Mouse (Mus musculus): ENCODE measurements around the gene Nab1. TPM values are rescaled to one million over a fixed set of nuclear protein-coding genes. Genes with fewer than 3 reads are reported as not detected.

The Nab1 gene
- total and polyA plus RNA-seq, 3 experiments = 26.7 to 40.3 TPM; not detected in 1

- TF ChIP-seq CHD1 (IDR thresholded peaks at IDR 0.05; ENCODE audit: low read depth, low read length) = no peak
- TF ChIP-seq EP300 (IDR thresholded peaks at IDR 0.05; ENCODE audit: low read depth in 1 of 2, low read length in 2 of 2) = no peak
- no peak for TF ChIP-seq MYC (IDR thresholded peaks at IDR 0.05; ENCODE audit: low read depth, low read length)
- no peak for TF ChIP-seq NELFE (IDR thresholded peaks at IDR 0.05; ENCODE audit: low read depth, low read length)
- TF ChIP-seq ETS1 (IDR thresholded peaks at IDR 0.05; ENCODE audit: low read depth, low read length) = no peak
- no peak for TF ChIP-seq NRF1 (IDR thresholded peaks at IDR 0.05; ENCODE audit: insufficient read depth, low read depth, low read length, poor library complexity, severe bottlenecking)
- TF ChIP-seq BHLHE40 (IDR thresholded peaks at IDR 0.05; ENCODE audit: borderline replicate concordance, low read depth, low read length) = no peak
- no peak for TF ChIP-seq USF1 (IDR thresholded peaks at IDR 0.05; ENCODE audit: low read depth, low read length)
- TF ChIP-seq TCF12 (IDR thresholded peaks at IDR 0.05; ENCODE audit: low read depth, low read length) = no peak
- TF ChIP-seq TAL1 (IDR thresholded peaks at IDR 0.05; ENCODE audit: low read length) = no peak
- no peak for TF ChIP-seq MAFK (IDR thresholded peaks at IDR 0.05; ENCODE audit: borderline replicate concordance, low read depth, low read length)
- no peak for TF ChIP-seq MAX (IDR thresholded peaks at IDR 0.05; ENCODE audit: low read length)
- no peak for TF ChIP-seq USF2 (IDR thresholded peaks at IDR 0.05; ENCODE audit: borderline replicate concordance in 1 of 2, insufficient read depth in 1 of 2, low read depth in 1 of 2, low read length in 2 of 2)
- TF ChIP-seq MEF2A (IDR thresholded peaks at IDR 0.05; ENCODE audit: extremely low read depth, insufficient replicate concordance, low read depth, low read length, poor library complexity, severe bottlenecking) = no peak
- no peak for TF ChIP-seq GATA1 (IDR thresholded peaks at IDR 0.05; ENCODE audit: low read depth, low read length)
- no peak for TF ChIP-seq RCOR1 (IDR thresholded peaks at IDR 0.05; ENCODE audit: low read depth, low read length)
- no peak for TF ChIP-seq TBP (IDR thresholded peaks at IDR 0.05; ENCODE audit: low read depth, low read length)
- no peak for TF ChIP-seq CHD2 (IDR thresholded peaks at IDR 0.05; ENCODE audit: low read length)
- TF ChIP-seq MXI1 (IDR thresholded peaks at IDR 0.05; ENCODE audit: low read depth, low read length) = no peak
- TF ChIP-seq ELF1 (IDR thresholded peaks at IDR 0.05; ENCODE audit: low read depth, low read length) = no peak
- Histone ChIP-seq H3K4me3 (ENCODE audit: control insufficient read depth in 1 of 2, insufficient read depth in 1 of 2, low read depth in 2 of 2, low read length in 2 of 2) (no peak overlapping the region), H3K27ac (ENCODE audit: control insufficient read depth, low read depth, low read length) (no peak overlapping the region), H3K79me2 (ENCODE audit: control insufficient read depth, insufficient read depth, low read length, poor library complexity) (no peaks in the 10 kb centered on the region), H3K4me1 (ENCODE audit: control insufficient read depth in 1 of 2, insufficient read depth in 2 of 2, low read length in 2 of 2) (peaks cover 0 to 4% of the 10 kb centered on the region in 2 experiments; a peak in 3 of 4 replicates), H3K9ac (ENCODE audit: control insufficient read depth, low read depth, low read length, poor library complexity, severe bottlenecking) (no peak overlapping the region), H3K36me3 (ENCODE audit: control insufficient read depth in 1 of 2, insufficient read depth in 2 of 2, low read length in 2 of 2) (peaks cover 0 to 7% of the 10 kb centered on the region in 2 experiments; a peak in 2 of 4 replicates), H3K27me3 (ENCODE audit: control insufficient read depth in 1 of 2, insufficient read depth in 2 of 2, low read length in 2 of 2) (no peaks in the 10 kb centered on the region), H3K9me3 (replicated peaks; ENCODE audit: insufficient read depth, low read length) (no peaks in the 10 kb centered on the region)
- no peak for DNase-seq (ENCODE audit: low read depth, low spot score)
Observed at GRCm38 (mm10) chr1:52520131-52520530, 19.7 kb upstream of the Nab1 start.

- H3K27ac ChIP-seq (ENCODE audit: control insufficient read depth, low read depth, low read length) = peak overlapping the region; percentile 18
- TF ChIP-seq RAD21 (IDR thresholded peaks at IDR 0.05; ENCODE audit: low read depth, low read length) (no peak), MEF2A (IDR thresholded peaks at IDR 0.05; ENCODE audit: extremely low read depth, insufficient replicate concordance, low read depth, low read length, poor library complexity, severe bottlenecking) (no peak), EP300 (IDR thresholded peaks at IDR 0.05; ENCODE audit: low read depth in 1 of 2, low read length in 2 of 2) (peak; percentile 80 to 83), MAX (IDR thresholded peaks at IDR 0.05; ENCODE audit: low read length) (peak; percentile 56; the same call in 1 of the 2 replicates), NRF1 (IDR thresholded peaks at IDR 0.05; ENCODE audit: insufficient read depth, low read depth, low read length, poor library complexity, severe bottlenecking) (no peak), MYC (IDR thresholded peaks at IDR 0.05; ENCODE audit: low read depth, low read length) (0 out of 2 replicates have a peak, but pooled peaks have one; percentile 65), TCF12 (IDR thresholded peaks at IDR 0.05; ENCODE audit: low read depth, low read length) (peak; percentile 68), NELFE (IDR thresholded peaks at IDR 0.05; ENCODE audit: low read depth, low read length) (no peak), RCOR1 (IDR thresholded peaks at IDR 0.05; ENCODE audit: low read depth, low read length) (peak; percentile 70), ELF1 (IDR thresholded peaks at IDR 0.05; ENCODE audit: low read depth, low read length) (peak; percentile 82), ETS1 (IDR thresholded peaks at IDR 0.05; ENCODE audit: low read depth, low read length) (peak; percentile 70), USF2 (IDR thresholded peaks at IDR 0.05; ENCODE audit: borderline replicate concordance in 1 of 2, insufficient read depth in 1 of 2, low read depth in 1 of 2, low read length in 2 of 2) (no peak), ZMIZ1 (IDR thresholded peaks at IDR 0.05; ENCODE audit: low read depth, low read length) (no peak), MAZ (IDR thresholded peaks at IDR 0.05; ENCODE audit: low read depth, low read length) (no peak), TBP (IDR thresholded peaks at IDR 0.05; ENCODE audit: low read depth, low read length) (0 out of 2 replicates have a peak, but pooled peaks have one; percentile 46), ZNF384 (IDR thresholded peaks at IDR 0.05; ENCODE audit: low read depth, low read length) (no peak), GATA1 (IDR thresholded peaks at IDR 0.05; ENCODE audit: low read depth, low read length) (peak; percentile 86), MXI1 (IDR thresholded peaks at IDR 0.05; ENCODE audit: low read depth, low read length) (peak; percentile 39; the same call in 1 of the 2 replicates)
- H3K79me2 ChIP-seq (ENCODE audit: control insufficient read depth, insufficient read depth, low read length, poor library complexity) = no peaks in the 10 kb centered on the region
- no peaks in the 10 kb centered on the region for H3K27me3 ChIP-seq (ENCODE audit: control insufficient read depth in 1 of 2, insufficient read depth in 2 of 2, low read length in 2 of 2)
- peak overlapping the region; percentile 16 to 33; a peak in 3 of 4 replicates for H3K4me3 ChIP-seq (ENCODE audit: control insufficient read depth in 1 of 2, insufficient read depth in 1 of 2, low read depth in 2 of 2, low read length in 2 of 2)
- peaks cover 6 to 13% of the 10 kb centered on the region in 2 experiments for H3K4me1 ChIP-seq (ENCODE audit: control insufficient read depth in 1 of 2, insufficient read depth in 2 of 2, low read length in 2 of 2)
- no peaks in the 10 kb centered on the region for H3K9me3 ChIP-seq (replicated peaks; ENCODE audit: insufficient read depth, low read length)
- no peak overlapping the region for H3K9ac ChIP-seq (ENCODE audit: control insufficient read depth, low read depth, low read length, poor library complexity, severe bottlenecking)
- peaks cover 0 to 18% of the 10 kb centered on the region in 2 experiments; a peak in 2 of 4 replicates for H3K36me3 ChIP-seq (ENCODE audit: control insufficient read depth in 1 of 2, insufficient read depth in 2 of 2, low read length in 2 of 2)
- DNase-seq (ENCODE audit: low read depth, low spot score) = peak; percentile 93
Observed at GRCm38 (mm10) chr1:52515249-52515648, 14.8 kb upstream of the Nab1 start.

Measured in MEL (cell line).